Mouse (Mus musculus) liver, adult 2 months (tissue): ENCODE results near the gene Rffl.

Experiments used
- CTCF ChIP-seq: fragments of 200-500 bp; IDR thresholded peaks from 2 replicates; pipeline ENCODE4 v1.5.1; 2011; ENCODE audit warnings: low read depth, low read length, control low read depth
- POLR2A ChIP-seq: fragments of 200-500 bp; IDR thresholded peaks from 2 replicates; pipeline ENCODE4 v1.6.1; 2011; ENCODE audit warnings: low read length, control low read depth; ENCODE audit not compliant: insufficient read depth; ENCODE audit errors: extremely low read depth

DNA sequence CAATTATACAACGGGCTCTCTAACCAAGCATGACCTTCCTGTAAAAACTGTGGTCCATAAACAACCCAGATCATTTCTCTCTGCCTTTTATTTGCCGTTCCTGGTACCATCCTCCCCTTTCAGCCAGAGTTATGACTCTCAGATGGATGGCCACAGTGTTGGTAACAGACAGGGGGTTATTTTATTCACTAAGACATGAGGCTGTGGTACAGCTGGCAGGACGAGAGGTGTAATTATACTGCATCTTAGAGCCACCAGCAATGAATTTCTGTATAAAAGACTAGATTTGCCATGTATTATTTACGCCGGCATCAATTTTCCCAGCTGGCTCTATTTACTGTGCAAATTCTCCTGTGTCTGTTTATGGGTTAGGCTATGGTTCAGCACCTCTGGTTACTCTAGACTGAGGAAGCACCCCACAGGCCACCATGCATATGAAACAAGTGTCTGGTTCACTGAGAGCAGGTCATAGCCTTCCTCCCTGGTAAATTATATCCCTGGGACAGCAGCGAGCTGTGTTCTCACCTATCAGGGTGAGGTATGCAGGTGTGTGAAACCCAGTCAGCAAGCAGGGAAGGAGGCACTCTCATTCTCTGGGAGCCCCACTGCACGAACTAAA, 6.8 kb upstream of the Rffl start:
- TF ChIP-seq POLR2A: no peak
- no peak for TF ChIP-seq CTCF
